Mouse (Mus musculus): ENCODE data around the gene Ulk4. TPM values are rescaled to one million over a fixed set of nuclear protein-coding genes. Genes with fewer than 3 reads are reported as not detected.

The Ulk4 gene
- total and polyA plus RNA-seq, 3 experiments: 0.18 to 2.3 (median 0.30) TPM

DNA sequence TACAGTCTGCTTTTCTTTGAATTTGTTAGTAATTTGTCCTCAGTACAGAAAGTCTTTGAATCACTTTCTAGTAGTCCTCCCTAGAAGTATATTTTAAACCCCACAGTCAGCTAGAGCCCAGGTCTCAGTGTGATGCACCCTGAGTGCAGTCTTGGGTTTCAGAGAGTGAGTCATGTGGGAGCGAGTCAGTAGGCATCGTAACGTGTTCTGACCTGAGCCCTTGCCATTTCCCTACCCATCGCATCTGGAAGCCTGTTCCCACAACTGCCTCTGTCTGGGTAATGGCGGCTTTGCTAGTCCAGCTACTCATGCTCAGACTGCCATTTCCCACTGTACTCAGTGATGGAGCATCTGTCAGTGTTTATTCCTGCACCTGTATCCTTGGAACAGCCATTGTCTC, 318.9 kb downstream of the Ulk4 start:
- H3K9ac ChIP-seq (ENCODE audit: low read depth, low read length): no peak overlapping the region
- no peaks in the 10 kb centered on the region for H3K27me3 ChIP-seq (ENCODE audit: control insufficient read depth, insufficient read depth, low read length)
- no peak overlapping the region for H3K4me3 ChIP-seq
- H3K4me1 ChIP-seq (ENCODE audit: control insufficient read depth, insufficient read depth, low read length): peaks cover 15% of the 10 kb centered on the region
- intact Hi-C loops (cut with DNase I): loop anchor here (5.0 kb wide), 1 partner anchor 99 kb away; no protein-coding TSS in a partner anchor
- no peak for DNase-seq
- H3K27ac ChIP-seq: no peak overlapping the region
- H3K36me3 ChIP-seq (ENCODE audit: control insufficient read depth, insufficient read depth, low read length): peaks cover 40% of the 10 kb centered on the region
- H3K79me2 ChIP-seq (replicated peaks; ENCODE audit: control insufficient read depth, insufficient read depth, low read length): no peaks in the 10 kb centered on the region; the same call in 1 of the 2 replicates
- 74% methylated on average over 5 of the region's 5 CpGs for WGBS
- TF ChIP-seq POLR2A (IDR thresholded peaks at IDR 0.05; ENCODE audit: insufficient read depth, low read depth, low read length) (no peak), EP300 (IDR thresholded peaks at IDR 0.05; ENCODE audit: insufficient read depth, low read depth, low read length) (no peak), CTCF (IDR thresholded peaks at IDR 0.05) (no peak)

DNA sequence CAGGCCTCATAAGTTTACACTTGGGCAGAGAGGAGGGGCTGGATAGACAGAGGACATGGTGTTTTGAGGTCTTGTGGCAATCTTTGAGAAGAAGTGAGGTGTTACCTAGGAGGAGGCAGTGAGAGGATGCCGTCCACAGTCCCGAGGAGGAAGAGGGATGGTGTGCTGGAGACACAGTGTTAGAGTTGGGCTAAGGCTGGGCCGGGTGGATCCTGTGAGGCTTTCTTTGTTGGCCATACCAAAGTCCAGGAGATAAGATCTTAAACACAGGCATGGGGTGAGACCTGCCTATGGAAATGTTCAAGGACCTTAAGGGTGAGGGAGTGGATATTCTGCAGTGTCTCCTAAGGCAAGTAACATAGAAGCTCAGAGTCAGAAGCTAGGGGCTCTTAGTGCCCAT, 325.1 kb downstream of the Ulk4 start:
- no peaks in the 10 kb centered on the region for H3K27me3 ChIP-seq (ENCODE audit: control insufficient read depth, insufficient read depth, low read length)
- H3K4me1 ChIP-seq (ENCODE audit: control insufficient read depth, insufficient read depth, low read length): peaks cover 16% of the 10 kb centered on the region
- TF ChIP-seq POLR2A (IDR thresholded peaks at IDR 0.05; ENCODE audit: insufficient read depth, low read depth, low read length) (no peak), CTCF (IDR thresholded peaks at IDR 0.05) (no peak), EP300 (IDR thresholded peaks at IDR 0.05; ENCODE audit: insufficient read depth, low read depth, low read length) (no peak)
- H3K4me3 ChIP-seq: no peak overlapping the region
- WGBS: 62% methylated on average over 3 of the region's 3 CpGs
- H3K27ac ChIP-seq: no peak overlapping the region
- DNase-seq: no peak
- H3K36me3 ChIP-seq (ENCODE audit: control insufficient read depth, insufficient read depth, low read length): peaks cover 33% of the 10 kb centered on the region
- peaks cover 8% of the 10 kb centered on the region for H3K79me2 ChIP-seq (replicated peaks; ENCODE audit: control insufficient read depth, insufficient read depth, low read length)
- H3K9ac ChIP-seq (ENCODE audit: low read depth, low read length): no peak overlapping the region
- intact Hi-C loops (cut with DNase I): no loop called here

DNA sequence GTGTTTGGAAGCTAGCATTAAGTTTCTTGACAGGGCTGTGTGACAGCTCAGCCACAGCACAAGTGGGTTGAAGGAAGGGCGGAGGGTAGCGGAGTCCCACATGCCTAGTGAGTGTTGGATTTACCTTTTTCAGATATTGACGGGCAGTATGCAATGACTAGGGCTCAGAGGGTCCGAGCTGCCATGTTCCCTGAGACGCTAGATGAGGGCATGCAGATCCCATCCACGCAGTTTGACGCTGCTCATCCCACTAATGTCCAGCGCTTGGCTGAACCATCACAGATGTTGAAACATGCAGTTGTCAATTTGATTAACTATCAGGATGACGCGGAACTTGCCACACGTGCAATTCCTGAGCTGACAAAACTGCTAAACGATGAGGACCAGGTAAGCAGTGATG, 326.2 kb downstream of the Ulk4 start:
- no peak for DNase-seq
- peaks cover 31% of the 10 kb centered on the region for H3K36me3 ChIP-seq (ENCODE audit: control insufficient read depth, insufficient read depth, low read length)
- H3K4me3 ChIP-seq: no peak overlapping the region
- peaks cover 8% of the 10 kb centered on the region for H3K79me2 ChIP-seq (replicated peaks; ENCODE audit: control insufficient read depth, insufficient read depth, low read length)
- intact Hi-C loops (cut with DNase I): no loop called here
- peaks cover 20% of the 10 kb centered on the region for H3K4me1 ChIP-seq (ENCODE audit: control insufficient read depth, insufficient read depth, low read length)
- no peak overlapping the region for H3K9ac ChIP-seq (ENCODE audit: low read depth, low read length)
- 87% methylated on average over 12 of the region's 12 CpGs for WGBS
- TF ChIP-seq CTCF (IDR thresholded peaks at IDR 0.05) (no peak), EP300 (IDR thresholded peaks at IDR 0.05; ENCODE audit: insufficient read depth, low read depth, low read length) (no peak), POLR2A (IDR thresholded peaks at IDR 0.05; ENCODE audit: insufficient read depth, low read depth, low read length) (no peak)
- no peaks in the 10 kb centered on the region for H3K27me3 ChIP-seq (ENCODE audit: control insufficient read depth, insufficient read depth, low read length)
- no peak overlapping the region for H3K27ac ChIP-seq

DNA sequence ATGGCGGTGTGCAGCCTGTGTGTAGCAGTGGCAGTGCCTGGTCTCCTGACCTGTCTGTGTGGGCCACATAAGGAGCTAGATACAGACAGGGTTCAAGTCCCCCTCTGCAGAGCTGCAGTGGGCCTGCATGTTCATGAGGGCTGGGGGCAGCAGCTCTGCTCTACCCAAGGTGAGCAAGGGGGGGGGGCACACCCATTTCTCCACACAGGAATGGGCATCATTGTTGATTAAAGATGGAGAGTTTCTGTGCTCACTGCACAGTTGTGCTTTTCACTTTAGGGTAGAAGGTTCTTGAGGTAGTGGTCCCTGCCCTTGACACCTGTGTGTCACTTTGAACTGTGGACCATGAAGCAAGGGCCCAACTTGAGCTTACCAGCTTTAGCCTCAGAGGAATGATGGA, 328.2 kb downstream of the Ulk4 start:
- intact Hi-C loops (cut with DNase I): no loop called here
- 91% methylated on average over 1 of the region's 1 CpGs for WGBS
- TF ChIP-seq CTCF (IDR thresholded peaks at IDR 0.05) (no peak), EP300 (IDR thresholded peaks at IDR 0.05; ENCODE audit: insufficient read depth, low read depth, low read length) (no peak), POLR2A (IDR thresholded peaks at IDR 0.05; ENCODE audit: insufficient read depth, low read depth, low read length) (no peak)

DNA sequence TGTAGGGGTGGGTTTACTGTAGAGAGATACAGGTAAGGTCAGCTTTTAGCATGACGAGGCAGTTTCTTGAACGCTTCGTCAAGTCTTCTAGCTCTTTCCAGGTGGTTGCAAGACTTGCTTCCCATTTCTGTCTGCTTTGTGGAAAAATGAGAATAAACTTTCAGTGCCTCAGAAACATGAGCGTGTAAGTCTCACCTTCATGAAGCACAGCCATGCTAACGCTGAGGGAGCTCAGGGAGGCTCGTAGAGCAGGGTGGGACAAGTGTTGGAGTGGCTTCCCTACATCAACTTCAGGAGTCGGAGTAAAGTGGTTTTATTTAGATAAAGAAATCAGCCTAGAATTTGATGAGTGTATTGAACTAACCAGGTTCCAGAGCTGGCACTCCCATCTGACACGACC, 330.9 kb downstream of the Ulk4 start:
- H3K36me3 ChIP-seq (ENCODE audit: control insufficient read depth, insufficient read depth, low read length): peaks cover 50% of the 10 kb centered on the region
- intact Hi-C loops (cut with DNase I): no loop called here
- H3K4me1 ChIP-seq (ENCODE audit: control insufficient read depth, insufficient read depth, low read length): peaks cover 42% of the 10 kb centered on the region
- no peaks in the 10 kb centered on the region for H3K27me3 ChIP-seq (ENCODE audit: control insufficient read depth, insufficient read depth, low read length)
- no peak for TF ChIP-seq POLR2A (IDR thresholded peaks at IDR 0.05; ENCODE audit: insufficient read depth, low read depth, low read length)
- TF ChIP-seq CTCF (IDR thresholded peaks at IDR 0.05): no peak
- TF ChIP-seq EP300 (IDR thresholded peaks at IDR 0.05; ENCODE audit: insufficient read depth, low read depth, low read length): no peak
- H3K79me2 ChIP-seq (replicated peaks; ENCODE audit: control insufficient read depth, insufficient read depth, low read length): peaks cover 14% of the 10 kb centered on the region
- no peak overlapping the region for H3K27ac ChIP-seq
- no peak overlapping the region for H3K9ac ChIP-seq (ENCODE audit: low read depth, low read length)
- 38% methylated on average over 8 of the region's 8 CpGs for WGBS
- DNase-seq: no peak
- H3K4me3 ChIP-seq: no peak overlapping the region

More for the DNA sequence above, 328.2 kb downstream of the Ulk4 start:
- H3K27ac ChIP-seq: no peak overlapping the region
- H3K9ac ChIP-seq (ENCODE audit: low read depth, low read length): no peak overlapping the region
- DNase-seq: peak in 1 of 2 experiments; percentile 16
- H3K4me1 ChIP-seq (ENCODE audit: control insufficient read depth, insufficient read depth, low read length): peaks cover 27% of the 10 kb centered on the region
- no peak overlapping the region for H3K4me3 ChIP-seq
- H3K79me2 ChIP-seq (replicated peaks; ENCODE audit: control insufficient read depth, insufficient read depth, low read length): peaks cover 10% of the 10 kb centered on the region
- H3K27me3 ChIP-seq (ENCODE audit: control insufficient read depth, insufficient read depth, low read length): no peaks in the 10 kb centered on the region
- peaks cover 40% of the 10 kb centered on the region for H3K36me3 ChIP-seq (ENCODE audit: control insufficient read depth, insufficient read depth, low read length)

DNA sequence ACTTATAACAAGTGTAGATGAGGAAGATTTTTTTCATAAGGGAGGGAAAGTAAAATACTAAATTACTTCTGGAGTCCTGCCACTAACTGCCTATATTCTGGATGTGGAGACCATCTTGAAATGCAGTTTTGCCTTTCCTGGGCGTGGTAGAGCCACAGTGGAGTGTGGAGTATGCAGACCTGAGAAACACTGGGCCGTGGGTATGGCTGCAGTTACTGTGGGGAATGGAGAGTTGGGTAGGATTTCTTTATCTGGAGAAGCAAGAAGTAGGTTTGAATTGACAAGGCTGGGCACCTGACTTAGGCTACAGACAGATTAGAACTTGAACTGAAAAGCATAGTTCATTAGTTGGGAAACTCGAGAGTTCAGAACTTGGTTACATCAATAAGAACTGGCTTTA, 332.8 kb downstream of the Ulk4 start:
- no peak for DNase-seq
- Histone ChIP-seq H3K27ac (0 out of 2 replicates have a peak overlapping the region, but pooled peaks have one; percentile 7), H3K4me3 (no peak overlapping the region), H3K9ac (ENCODE audit: low read depth, low read length) (no peak overlapping the region), H3K79me2 (replicated peaks; ENCODE audit: control insufficient read depth, insufficient read depth, low read length) (peaks cover 20% of the 10 kb centered on the region), H3K4me1 (ENCODE audit: control insufficient read depth, insufficient read depth, low read length) (peaks cover 52% of the 10 kb centered on the region), H3K27me3 (ENCODE audit: control insufficient read depth, insufficient read depth, low read length) (no peaks in the 10 kb centered on the region), H3K36me3 (ENCODE audit: control insufficient read depth, insufficient read depth, low read length) (peaks cover 65% of the 10 kb centered on the region)
- intact Hi-C loops (cut with DNase I): no loop called here
- TF ChIP-seq POLR2A (IDR thresholded peaks at IDR 0.05; ENCODE audit: insufficient read depth, low read depth, low read length) (no peak), EP300 (IDR thresholded peaks at IDR 0.05; ENCODE audit: insufficient read depth, low read depth, low read length) (no peak), CTCF (IDR thresholded peaks at IDR 0.05) (no peak)
- WGBS: 39% methylated on average over 3 of the region's 3 CpGs
